Mouse (Mus musculus) gonadal fat pad, adult 2 months (tissue): Measurements from ENCODE around the gene Mcur1. TPM values are rescaled to one million over a fixed set of nuclear protein-coding genes. Genes with fewer than 3 reads are reported as not detected.

Source experiments
- DNase-seq: peaks from one replicate; pipeline ENCODE4 v3.0.0-alpha.2; 2012; ENCODE audit warnings: low read depth
- polyA plus RNA-seq: library from polyadenylated mRNA; depleted of rRNA; stranded (reverse); fragments of >200 nt; gene quantifications from 2 replicates; pipeline ENCODE4 v1.2.3, GENCODE M21; 2012; rRNA removed

Mcur1 gene
- polyA plus RNA-seq, result 26.0 and 27.0 TPM in 2 replicates

DNA sequence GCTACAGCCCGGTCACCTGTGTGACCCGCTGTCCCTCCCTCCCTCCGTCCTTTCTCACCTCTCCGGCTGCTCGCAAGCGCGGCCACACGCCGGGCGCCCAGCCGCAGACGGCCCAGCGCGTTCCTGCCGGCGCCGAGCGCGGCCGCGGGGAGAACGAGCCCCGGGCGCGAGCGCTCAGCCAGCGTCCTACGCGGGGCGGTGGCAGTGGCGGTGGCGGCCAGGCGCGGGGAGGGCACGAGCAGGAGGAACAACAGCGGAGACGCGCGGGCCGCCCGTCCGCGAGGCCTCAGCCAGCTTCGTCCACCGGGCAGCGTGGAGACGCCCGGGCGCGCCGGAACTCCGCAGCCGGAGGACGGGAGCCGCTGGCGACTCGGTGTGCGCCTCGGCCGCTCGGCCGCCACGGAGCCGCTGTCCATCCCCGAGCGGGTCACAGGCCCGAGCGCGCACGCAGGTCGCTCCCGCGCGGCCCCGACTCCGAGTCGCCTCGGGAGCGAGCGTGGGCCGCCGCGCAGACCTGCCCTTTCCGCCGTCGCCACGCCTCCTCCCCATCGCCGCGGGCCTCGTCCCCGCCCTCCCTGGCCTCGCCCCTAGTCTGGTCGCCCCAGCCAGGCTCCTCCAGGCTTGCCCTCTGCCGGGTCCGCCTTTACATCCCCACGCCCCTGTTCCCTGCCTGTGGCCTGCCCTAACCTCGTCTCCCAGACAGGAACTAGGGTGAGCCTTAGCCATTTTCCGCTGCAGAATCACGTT lies at the start of gene Mcur1:
TSS of gene Mcur1 (minus strand) at position 481 of the 747 bp plus-strand sequence.
- DNase-seq, result no peak

DNA sequence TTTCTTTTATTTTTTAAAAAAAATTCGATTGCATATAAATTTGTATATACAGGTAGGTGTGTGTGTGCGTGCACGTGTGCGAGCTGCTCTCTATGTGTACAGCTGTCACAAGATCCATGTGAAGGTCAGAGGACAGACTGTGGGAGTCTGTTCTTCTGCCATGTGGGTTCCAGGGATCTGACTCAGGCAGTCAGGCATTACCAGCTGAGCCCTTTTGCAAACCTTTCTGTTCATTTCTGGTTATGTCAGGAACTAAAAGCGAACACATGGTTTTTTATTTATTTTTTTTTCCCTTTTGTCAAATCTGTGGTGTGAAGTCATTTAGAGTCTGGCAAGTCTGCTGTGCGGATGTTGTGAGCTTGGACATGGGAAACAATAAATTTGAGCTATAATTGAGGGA lies 48.9 kb upstream of the Mcur1 start:
- no peak for DNase-seq

DNA sequence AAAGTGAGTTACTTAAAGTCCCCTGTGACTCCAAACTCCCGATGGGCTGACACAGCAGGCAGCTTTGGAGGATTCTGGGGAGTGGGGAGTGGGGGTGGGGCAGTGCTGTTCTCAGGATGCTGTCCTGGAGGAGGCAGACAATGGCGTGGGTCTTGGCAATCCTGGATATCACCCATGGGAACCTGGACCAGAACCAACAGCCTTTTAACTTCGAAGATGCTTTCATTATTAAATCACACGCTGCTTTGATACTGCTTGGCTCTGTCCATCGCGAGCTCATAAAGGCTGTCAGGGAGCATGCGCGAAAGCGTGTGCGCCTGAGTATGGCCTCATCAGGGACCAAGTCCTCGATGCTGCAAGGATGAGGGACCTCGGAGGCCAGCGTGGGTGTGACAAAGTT lies 43.1 kb upstream of the Mcur1 start:
- no peak for DNase-seq

DNA sequence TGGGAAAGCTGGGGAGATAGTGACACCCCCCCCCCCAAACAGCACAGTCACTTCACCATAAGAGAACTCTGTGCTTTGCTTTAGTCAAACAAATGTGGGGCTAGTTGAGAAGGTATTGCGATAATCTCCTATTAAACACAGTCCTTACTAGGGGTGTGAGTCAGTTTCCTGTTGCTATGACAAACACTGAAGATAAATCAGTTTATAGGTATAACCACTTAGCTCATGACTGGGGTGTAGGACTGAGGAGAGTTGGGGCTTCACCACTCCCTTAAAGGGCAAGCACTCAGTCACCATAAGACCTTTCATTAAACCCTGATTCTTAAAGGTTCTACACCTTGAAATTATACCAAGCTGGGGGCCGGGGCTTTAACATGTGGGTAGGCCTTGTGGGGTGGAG lies 42.4 kb upstream of the Mcur1 start:
- no peak for DNase-seq

DNA sequence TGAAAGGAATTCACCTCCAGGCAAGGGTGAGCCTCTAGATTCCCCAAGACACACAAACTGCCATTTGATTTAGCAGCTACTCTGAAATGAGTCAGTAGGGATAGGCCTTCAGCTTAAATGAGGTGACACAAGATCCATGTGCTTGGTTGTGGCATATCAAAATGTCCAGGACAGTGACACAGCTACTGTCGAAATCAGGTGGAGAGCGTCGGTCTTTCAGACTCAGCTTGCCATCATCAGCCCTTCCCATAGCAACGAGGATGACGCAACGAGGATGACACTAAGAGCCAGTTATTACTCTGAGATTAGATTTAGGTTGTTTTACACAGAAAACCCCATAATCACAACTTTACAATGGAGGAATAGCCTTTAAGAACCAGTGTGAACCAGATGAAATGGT lies 41.0 kb upstream of the Mcur1 start:
- DNase-seq, result no peak

DNA sequence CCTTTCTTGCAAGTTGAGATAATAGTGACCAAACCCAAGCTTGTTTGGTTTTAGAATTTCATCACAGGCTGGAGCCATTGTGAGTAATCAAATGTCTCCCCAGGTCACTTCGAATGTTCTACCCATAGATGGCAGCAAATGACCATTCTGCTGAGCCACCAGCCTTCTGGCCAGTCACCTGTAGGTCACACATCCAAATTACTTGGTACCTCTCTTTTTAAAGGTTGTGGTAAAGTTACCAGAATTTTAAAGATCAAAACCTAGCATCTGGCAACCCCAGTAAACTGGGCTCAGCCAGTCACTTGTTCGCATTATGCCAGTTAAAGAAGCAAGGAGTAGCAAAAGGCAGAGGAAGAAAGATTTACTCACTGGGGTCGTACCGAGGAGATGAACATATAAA lies 35.9 kb upstream of the Mcur1 start:
- DNase-seq, result no peak

DNA sequence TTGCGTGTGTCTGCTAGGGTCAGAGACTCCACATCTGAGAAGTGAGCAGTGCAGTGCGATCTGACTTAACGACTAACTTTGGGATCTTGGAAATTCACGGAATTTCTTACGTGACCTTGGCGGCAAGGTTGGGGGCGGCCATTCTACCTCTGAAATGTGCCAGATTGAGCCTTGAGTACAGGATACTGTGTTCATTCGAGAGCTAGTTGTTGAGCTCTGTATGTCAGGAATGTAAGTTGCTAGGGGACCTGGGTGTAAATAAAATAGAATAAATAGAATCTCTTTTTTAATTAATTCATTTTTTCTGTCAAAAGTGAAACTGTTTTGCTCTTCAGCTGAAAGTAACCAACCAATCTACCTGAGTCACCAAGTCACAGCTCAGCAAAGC lies 32.7 kb upstream of the Mcur1 start:
- DNase-seq, result no peak

DNA sequence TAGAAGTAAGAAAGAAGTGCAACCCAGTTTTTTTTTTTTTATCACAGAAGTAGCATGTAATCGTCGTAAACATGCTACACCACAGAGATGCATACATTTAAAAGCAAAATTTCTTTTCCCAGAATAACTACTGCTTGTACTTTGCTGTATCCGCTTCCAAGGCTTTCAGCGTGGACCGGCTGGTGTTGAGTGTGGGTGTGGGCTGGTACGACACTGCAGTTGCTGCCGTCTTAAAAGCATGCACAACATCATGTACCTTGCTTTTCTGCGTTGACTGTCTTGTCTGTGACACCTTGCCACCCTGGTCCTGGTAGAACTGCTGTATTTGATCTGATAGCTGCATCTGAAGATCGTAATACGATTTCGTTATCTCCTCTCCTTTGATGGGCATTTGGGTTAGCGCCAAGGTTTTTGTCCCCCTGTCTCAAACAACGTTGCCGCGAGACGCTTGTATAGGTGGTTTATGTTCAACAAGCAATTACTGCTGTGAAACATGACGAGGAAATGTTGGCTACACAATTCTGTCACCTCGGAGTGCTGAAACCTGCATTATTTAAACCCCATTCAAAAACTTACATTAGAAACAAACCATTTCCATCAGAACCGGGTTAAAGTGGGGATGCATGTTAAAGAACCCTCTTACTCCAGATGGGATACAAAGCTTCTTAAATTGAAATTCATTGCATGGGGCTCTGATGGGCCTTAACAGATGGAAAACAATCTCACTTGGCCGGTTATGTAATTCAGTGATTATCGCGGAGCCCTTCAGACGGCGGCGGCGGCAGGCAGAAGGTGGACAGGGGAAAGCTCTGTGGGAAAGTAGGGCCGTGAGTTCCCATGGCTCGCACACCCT lies 32.1 kb upstream of the Mcur1 start:
- no peak for DNase-seq

DNA sequence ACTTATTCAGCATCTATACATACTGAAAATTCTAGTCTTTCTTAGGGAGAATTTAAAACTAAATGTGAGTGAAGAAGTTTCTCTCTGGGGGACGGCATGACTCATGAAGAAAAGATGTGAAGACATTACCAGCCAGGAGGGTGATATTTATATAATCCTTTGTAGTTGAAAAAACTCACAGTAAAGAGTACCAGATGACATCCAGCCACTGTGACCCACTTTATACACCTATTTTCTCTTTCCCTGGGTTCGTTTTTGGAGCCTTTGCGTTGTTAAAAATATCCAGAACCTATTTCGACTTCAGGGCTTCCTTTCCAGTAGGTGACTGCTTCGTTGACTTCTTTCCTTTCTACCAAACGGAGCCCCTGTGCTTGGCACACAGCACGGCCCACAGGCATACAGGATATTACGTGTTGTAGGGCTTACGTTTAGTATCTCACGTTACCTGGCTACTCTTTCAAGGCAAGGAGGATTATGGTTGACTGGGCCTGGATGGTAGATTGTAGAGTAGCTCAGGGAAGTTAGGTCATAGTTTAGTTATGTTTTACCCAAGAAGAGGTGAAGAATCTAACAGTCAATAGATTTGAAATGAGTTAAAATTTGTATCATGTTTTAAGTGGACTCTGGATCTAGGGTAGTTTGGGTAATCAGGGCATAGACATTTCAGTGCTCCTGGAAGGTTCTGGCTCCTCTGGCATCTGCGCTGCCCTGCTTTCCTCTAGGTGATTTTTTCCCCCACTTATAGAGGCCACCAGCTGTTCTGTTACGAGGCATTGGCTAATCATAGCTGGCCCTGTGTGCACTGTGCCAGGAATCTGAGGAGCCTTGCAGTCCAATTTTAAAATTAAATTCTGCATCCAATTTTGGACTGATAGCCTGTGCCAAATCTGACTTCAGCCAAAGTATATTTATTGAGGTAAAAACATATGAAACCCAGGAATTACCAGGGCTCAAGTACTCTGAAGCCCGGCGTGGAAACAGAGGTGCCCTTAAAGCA lies 28.2 kb upstream of the Mcur1 start:
- no peak for DNase-seq

DNA sequence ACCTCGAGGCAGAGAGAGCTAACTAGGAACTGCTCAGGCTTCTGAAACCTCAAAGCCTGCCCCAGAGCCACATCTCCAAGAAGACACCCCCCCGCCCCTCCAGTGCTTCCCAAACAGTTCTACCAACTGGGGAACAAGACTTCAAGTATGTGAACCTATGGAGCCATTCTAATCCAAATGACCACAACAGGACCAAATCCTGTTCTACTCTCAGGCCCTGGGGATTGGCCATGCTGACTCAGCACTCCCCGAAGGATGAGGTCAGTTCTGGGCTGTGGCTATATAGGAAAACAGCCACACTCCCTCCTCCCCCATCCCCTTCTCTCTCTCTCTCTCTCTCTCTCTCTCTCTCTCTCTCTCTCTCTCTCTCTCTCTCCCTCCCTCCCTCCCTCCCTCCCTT lies 27.0 kb upstream of the Mcur1 start:
- DNase-seq, result no peak

DNA sequence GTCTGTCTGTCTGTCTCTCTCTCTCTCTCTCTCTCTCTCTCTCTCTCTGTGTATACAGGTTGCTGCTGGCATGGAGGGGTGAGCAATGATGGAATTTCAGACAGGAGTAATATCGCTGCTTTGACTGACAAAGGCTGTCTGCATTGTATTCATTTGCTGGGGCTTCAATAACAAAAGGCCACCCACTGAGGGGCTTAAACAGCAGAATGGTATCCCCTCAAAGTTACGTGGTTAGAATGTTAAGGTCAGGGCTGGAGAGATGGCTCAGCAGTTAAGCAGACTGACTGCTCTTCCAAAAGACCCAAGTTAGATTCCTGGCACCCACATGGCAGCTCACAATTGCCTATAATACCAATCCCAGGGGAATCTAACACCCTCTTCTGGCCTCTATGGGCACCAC lies 25.3 kb upstream of the Mcur1 start:
- DNase-seq, result no peak

DNA sequence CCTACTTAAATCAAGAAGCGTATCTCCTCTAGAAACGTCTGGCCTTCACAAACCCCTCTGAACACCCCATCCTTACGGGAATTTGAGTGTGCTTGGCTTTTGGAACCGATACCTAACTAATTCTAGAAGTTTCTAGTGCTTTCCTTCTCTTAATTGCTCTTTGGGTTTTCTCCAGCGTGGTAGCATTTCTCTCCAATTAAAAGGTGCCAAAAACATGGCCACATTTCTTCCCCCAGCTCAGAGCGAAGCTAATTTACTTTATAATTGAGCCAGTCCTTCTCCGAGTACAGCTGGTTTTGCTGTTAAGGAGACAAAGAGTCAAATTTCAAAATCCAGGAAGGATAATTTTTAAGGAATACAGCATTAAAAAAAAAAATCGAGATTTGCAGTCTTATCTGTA lies 23.5 kb upstream of the Mcur1 start:
- DNase-seq, result no peak

DNA sequence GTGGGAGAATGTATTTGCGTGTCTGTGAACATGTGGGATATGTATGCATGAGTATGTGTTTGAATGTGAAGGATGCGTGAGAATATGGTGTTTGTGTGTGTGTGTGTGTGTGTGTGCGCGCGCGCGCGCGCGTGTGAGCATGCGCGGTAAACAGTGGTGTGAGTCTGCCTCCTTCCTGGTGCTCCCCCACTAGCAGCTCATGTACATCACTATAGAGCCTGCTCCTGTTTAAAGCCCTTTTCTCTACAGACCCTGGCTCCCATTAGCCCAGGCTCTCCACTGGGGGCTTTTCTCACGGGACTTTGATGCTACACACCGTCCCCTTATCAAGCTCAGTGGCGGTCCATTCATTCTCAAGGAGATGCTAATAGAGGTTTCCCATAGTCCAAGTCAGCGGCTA lies 23.0 kb upstream of the Mcur1 start:
- no peak for DNase-seq

DNA sequence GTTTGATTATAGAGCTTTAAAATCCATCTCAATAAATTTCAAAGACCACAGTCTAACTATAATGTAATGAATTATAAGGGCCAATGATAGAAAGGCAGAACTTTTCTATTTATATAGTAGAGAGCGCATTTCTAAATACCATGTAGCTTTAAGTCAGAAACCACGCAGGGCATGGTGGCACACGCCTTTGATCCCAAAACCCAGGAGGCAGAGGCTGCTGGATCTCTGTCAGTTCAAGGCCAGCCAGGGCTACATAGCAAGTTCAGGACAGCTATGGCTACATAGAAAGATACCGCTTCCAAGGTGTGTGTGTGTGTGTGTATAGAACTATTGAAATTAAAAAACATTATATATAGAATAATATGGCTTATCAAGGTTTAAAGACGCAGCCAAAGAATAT lies 20.7 kb upstream of the Mcur1 start:
- DNase-seq, result no peak

DNA sequence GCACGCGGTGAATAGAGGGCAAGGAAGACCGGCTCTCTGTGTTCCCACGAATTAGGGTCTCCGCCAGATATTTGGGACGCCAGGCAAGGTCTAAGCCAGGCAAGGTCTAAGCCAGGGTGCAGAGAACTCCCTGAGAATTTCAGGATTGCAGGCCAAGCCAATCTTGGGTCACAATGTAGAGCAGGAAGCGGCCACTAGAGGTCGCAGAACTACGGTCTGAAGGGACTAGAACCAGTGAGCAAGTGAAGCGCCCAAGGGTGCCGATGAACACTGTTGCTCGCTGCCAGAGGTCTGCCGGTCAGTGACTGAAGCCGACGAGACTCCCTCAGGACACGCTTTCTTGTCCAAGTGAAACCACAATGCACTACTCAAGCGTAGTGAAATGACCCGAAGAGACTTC lies 19.7 kb upstream of the Mcur1 start:
- DNase-seq, result no peak

DNA sequence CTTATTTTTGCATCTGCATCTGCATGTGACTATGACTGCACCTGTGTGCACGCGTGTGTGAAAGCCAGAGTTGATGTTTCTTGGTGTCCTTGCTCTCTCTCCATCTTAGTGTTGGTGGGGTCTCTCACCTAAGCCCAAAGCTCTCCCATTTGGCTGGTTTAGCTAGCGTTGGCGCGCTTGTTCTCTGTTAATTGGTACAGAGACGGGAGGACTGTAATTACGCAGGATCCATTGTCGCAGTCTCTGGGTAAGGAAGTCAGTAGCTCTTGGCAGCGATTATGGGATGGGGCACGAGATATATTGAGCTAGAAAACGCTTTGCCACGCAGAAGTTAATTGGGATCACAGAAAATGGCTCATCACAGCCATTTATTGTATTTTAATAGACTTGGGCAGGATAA lies 17.8 kb upstream of the Mcur1 start:
- DNase-seq, result no peak

DNA sequence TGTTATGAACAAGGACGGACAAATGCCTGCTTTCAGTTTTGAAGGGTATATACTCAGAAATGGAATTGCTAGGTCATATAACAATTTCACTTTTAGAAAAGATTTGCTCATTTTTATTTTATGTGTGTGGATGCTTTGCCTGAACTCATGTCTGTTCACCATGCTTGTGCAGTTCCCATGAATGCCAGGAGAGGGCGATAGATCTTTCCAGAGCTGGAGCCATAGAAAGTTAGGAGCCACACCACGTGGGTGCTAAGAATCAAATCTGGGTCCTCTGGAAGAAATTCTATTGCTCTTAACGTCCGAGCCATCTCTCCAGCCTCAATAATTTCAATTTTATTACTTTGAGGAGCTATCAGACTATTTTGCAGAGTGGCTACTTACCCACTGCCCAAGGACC lies 17.3 kb upstream of the Mcur1 start:
- DNase-seq, result no peak

DNA sequence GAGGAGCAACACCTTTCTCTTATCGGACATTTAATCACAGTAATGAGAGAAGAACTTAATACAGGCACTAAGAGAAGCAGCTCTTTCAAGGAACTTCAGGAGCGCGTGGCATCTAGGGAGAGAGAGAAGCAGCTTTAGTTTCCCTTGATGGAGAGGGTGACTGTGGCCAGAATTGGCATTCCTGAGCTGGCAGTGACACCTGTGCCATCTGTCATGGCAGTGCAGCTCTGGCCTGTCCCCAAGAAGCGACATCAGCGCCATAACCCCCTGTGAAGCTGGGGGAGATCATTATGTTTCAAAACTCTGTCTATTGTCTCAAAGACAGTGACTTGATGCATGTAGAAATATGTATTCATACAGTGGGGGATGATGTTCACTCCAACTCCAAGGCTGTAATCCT lies 15.4 kb upstream of the Mcur1 start:
- no peak for DNase-seq

DNA sequence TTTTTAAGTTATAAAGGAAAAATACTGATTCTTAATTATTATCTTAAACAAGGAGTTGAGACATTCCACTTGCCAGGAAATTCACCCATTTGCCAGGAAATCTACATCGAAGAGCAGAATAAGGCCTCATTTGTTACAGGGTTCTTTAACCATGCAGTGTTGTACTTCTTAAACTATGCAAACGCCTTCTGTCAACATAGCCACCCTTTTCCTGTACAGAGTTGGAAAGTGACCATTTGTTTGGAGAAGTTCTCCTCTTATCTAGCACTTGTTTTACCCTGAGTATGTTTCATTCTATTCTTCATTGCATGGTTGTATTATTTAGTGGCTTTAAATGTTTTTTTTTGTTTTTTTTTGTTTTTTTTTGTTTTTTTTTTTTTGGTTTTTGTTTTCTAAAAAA lies 14.0 kb upstream of the Mcur1 start:
- DNase-seq, result no peak

DNA sequence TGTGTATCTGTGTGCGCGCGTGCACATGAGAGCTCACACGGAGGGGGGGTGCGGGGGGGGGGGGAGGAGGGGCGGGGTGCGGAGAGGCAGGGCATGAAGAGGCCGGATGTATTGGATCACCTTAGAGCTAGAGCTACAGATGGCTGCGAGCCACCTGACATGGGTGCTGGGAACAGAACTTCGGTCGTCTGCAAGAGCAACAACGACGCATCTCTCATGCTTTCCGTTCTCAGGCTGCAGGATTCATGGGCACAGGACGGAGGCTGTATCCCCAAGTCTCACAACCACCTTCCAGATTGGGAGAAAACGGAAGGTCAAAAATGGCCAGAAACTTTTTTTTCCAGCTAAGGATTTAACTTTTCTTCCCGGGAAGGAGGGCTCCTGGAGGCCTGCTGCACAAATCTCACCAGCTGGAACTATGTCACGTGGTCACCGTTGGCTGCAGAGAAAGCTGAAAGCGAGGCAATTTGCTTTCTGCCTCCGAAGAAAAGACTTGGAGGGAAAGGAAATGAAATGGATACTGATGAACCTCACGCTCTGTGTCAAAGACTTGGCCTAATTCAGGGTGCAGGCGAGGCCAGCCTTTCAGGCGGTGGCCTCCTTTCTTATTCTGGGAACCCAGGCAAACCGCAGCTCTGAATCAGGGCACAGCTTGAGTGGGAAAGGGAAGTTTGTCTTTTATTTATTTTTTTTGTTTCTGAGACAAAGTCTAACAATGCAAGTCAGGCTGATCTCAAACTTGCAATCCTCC lies 7.3 kb upstream of the Mcur1 start:
- DNase-seq, result no peak

DNA sequence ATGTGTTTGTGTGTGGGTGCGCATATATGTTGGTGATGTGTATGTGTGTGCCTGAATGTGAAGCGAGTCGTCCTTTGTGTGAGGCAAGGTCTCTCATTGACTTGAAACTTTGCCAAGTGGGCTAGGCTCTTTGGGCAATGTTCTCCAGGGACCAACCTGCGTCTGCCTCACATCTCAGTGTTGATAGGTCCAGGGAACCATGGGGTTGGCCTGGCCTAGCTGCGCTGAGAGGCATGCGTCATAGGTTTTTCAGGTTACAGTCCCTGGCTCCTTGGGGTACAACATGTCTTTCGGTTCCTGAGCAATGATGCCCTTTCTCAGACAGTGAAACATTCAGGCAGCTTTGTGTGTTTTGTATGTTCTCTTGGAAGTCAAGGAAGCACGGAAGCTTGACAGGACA lies 6.2 kb upstream of the Mcur1 start:
- no peak for DNase-seq
